Mouse (Mus musculus) cerebellum, adult 11 months (tissue): Measurements from ENCODE around the gene Uts2b.

Experiments used
- DNase-seq: peaks from one replicate; pipeline ENCODE4 v3.0.0; 2022

The Uts2b gene

DNA sequence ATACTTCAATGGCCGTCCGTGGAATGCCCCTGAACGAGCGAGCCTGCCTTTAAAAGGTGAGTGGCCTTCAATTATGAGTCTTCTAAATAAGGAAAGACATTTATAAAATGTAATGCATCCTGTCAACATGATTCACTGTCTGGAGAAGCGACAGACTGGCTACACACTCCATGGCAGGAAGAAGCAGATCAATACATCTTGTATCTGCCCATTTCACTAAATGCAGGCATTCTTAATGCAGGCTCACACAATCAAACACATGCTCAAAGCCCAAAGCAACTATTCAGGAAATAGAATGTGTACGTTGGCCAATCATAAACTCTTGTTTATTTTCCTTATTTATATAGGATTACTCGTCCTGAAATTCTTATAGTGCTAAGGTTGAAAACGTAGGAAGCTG is at the start of gene Uts2b:
Uts2b (minus strand) TSS at position 49 of the 400 bp plus-strand sequence.
- DNase-seq: no peak

- no peak for DNase-seq
Measured at GRCm38 (mm10) chr16:27417632-27418031, 47.6 kb upstream of the Uts2b start.

GRCm38 (mm10) chr16:27416937-27417584 is 47.0 kb upstream of the Uts2b start:
- no peak for DNase-seq

GRCm38 (mm10) chr16:27404107-27404506 is 34.1 kb upstream of the Uts2b start:
- DNase-seq: no peak

DNA sequence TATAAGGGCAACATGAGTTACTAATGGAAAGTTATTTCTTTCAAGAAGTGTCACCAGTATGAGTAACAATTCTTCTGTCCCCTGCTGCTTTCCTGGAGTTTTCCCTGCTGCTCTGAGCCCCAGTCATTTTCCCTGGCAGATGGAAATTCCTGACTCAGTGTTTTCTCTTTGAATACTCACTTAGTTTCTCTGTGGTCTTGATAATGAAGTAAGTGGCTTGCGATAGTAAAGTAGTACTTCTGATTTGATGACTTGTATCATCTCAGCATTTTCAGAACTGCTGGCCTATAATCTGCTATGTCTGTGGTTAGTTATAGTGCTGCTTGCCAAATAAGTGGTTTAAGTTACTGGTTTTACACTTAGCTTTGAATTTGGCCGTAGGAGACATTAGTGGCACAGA is 31.5 kb upstream of the Uts2b start:
- no peak for DNase-seq

GRCm38 (mm10) chr16:27399719-27400253 is 29.7 kb upstream of the Uts2b start:
- no peak for DNase-seq

DNA sequence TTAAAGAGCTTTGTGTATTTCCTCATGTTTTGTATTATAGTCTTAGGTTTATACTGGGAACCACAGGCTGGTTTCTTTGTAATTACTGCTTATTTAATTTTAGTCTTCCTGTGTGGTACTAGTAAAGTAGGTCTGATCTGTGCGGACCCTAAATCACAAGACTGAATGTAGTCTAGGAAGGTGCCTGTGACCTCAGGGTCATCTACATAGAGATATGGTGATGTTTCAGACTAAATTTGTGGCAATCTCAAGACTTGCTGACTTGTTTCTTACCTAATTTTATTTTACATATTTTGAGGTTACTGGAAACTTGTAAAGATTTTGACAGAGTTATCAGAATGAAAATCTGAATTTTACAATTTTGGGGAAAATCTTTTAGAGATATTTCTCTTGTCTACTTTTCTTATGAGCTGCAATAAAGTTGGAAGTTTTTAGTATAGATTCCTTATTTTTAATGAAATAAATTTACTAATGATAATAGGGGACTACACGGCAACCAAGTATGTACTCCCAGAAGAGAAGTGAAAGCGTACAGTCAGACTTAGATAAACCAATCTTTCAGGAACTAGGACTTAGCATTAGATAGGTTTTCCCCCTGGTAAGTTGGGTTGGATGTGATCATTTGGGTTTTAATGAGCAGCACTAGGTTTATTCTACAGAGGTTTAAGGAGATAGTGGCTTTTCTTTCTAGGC is 29.1 kb upstream of the Uts2b start:
- no peak for DNase-seq

DNA sequence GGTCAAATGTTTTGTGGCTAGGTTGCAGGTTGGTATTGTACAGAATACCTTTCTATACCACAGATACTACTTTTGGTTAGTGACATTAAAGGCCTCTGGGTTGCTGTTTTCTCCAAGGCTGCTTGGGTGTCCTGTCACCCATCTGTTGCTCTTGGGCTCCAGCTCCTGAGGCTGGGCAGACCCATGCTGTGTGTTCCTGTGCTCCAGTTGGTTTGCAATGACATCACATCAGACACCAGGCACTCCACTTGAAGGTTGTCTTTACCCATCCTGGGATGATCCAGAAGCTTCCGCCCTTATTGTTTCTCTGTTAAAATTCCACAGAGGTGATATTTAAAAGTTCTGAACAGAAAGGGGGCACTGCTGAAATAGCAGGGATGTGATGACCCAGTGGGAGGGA is 26.9 kb upstream of the Uts2b start:
- DNase-seq: no peak

DNA sequence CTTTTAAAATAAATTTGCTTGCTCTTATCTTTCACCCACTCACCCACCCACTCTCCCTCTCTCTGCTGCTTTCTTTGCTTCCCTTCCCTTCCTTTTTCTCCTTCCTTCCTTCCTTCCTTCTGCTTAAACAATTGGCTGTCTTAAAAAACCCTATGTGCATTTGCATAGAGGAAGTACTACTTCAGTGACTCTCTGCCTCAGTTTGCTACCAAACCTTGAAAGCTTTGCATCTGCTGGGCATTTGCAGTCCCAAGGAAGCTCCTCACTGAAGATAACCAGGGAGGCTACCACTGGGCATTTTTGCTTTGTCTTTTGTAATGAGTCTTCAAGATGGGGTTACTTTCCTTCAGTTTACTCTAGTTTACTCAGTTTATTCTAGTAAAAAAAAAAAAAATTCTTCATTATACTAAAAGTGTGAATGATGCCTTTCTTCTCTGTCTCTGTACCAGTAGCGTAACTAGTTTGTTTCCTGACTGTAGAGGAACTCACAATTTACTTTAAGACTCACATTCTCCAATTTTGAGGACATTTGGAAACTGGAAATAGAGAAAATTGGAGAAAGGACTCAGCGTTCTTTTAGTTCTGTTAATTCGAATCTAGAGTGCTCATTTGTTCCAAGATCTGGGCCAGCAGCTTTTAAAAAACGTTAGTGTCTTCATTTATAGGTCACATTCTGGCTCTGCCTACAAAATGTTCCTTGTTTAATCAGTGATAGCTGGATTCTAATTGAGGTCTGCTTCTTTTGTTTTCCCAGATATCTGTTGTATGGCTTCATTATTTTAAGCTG is 25.4 kb upstream of the Uts2b start:
- no peak for DNase-seq

- no peak for DNase-seq
Measured at GRCm38 (mm10) chr16:27391845-27392244, 21.8 kb upstream of the Uts2b start.

DNA sequence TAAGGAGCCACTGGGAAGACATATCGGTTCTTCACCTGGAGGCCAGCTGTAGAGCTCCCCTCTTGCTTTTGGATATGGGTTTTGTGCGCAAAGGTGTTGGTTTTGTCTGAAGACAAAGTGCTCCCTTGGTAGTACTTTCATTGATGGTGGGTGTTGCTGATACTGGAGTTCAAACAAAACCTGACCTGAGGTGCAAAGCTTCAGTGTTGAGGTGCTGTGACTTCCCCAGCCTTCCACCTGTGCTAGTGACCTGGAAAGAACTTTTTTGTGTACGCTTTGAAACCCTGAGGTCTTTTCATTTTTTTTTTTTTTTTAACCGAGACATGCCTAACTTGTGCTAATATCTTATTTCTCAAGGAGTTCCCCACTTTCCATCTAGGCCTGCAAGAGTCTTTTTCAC is 20.3 kb upstream of the Uts2b start:
- DNase-seq: no peak

GRCm38 (mm10) chr16:27389534-27390282 is 19.7 kb upstream of the Uts2b start:
- DNase-seq: no peak

- DNase-seq: peak; percentile 73
Measured at GRCm38 (mm10) chr16:27388761-27389451, 18.9 kb upstream of the Uts2b start, which contains the start of gene Ccdc50. TSS of gene Ccdc50 (plus strand) at chr16:27388869.

DNA sequence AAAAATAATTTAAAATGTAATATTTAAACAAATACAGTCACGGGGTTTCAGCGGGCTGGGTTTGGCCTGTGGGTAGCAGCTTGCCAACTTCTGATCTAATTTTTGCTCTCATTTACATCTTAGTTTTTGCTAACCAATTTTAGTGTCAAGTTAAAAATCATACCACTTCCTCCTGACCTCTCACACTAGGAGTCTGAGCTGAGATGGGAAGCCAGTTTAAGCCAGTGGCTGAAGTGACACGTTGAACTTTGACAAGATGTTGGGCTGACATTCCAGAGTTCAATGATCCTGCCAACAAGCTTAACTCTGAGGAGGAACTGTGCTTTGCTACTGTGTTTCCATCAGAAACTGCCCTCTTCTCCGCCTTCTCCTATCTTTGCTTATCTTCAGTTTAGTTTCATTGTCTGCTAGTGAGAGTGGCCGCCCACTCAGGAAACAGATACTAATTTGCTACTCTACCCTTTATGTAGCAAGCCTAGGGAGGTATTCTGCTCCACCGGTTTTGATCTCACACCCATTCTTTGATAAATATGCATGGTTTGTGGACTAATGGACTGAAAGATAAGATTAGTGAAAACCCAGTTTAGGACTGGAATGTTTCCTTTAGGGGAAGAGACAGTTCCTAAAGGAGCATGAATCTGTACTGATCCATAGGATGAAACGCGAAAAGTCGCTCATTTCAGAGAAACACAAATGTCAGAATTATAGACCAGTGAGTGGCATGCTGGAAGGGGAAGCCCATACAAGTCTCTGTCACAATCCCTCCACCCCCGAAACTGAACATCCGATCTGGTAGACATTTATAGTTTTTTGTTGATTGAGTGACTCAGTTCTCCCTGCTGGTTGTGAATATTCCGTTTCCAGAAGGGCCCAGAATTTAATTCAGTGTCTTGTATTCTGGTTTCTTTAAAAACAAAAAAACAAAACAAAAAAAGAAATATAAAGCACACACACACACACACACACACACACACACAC is 17.9 kb upstream of the Uts2b start:
- no peak for DNase-seq

- no peak for DNase-seq
Measured at GRCm38 (mm10) chr16:27386850-27387407, 16.9 kb upstream of the Uts2b start.

DNA sequence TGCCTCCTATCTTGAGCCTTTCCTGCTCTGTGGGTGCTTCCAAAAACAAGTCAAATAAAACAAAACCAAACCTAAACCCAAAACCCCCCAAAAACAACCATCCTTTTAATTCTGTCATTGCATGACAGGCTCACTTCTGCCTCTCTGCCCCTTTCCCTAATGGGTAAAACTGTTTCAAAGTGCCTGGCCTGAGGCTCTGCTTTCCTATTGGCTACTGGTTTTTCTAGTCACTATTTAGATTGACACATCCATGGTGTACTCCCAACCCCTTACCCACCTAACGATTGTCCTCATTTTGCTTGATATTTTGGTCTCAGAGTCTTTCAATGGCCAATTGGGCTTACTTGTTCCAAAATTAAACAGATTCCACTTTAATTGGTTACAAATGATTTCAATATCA is 15.6 kb upstream of the Uts2b start:
- DNase-seq: no peak

- DNase-seq: no peak
Measured at GRCm38 (mm10) chr16:27384893-27385603, 15.0 kb upstream of the Uts2b start.

GRCm38 (mm10) chr16:27382217-27382616 is 12.2 kb upstream of the Uts2b start:
- no peak for DNase-seq

DNA sequence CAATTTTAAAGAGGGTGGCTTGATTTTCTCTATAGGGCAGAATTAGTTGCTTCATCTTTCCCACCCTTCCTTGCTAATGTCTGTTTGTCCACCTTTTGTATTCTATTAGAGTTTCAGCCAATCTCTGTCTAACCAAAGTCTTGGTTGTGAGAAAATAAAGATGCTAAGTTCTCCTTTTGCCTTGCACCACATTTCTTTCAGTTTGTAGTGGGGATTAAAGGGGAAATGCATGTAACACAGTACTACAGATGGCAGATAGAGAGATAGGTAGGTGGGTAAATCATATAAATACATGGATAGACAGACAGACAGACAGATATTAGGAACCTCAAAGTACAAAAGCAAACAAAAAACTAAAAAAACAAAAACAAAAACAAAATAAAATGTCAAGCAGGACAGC is 6.5 kb upstream of the Uts2b start:
- DNase-seq: no peak

- no peak for DNase-seq
Measured at GRCm38 (mm10) chr16:27375318-27375717, 5.3 kb upstream of the Uts2b start.
